Mouse (Mus musculus) cerebellum, adult 2 months (tissue): ENCODE measurements around the gene Rab31.

Source experiments
- CTCF ChIP-seq: fragments of 200-500 bp; IDR thresholded peaks from 2 replicates; pipeline ENCODE4 v1.5.1; 2011; ENCODE audit warnings: low read depth, mild to moderate bottlenecking, control low read depth, low read length, moderate library complexity, borderline replicate concordance; ENCODE audit not compliant: insufficient read depth
- POLR2A ChIP-seq: fragments of 200-500 bp; IDR thresholded peaks from 2 replicates; pipeline ENCODE4 v1.6.1; 2011; ENCODE audit warnings: low read length, control low read depth, borderline replicate concordance; ENCODE audit not compliant: insufficient read depth

DNA sequence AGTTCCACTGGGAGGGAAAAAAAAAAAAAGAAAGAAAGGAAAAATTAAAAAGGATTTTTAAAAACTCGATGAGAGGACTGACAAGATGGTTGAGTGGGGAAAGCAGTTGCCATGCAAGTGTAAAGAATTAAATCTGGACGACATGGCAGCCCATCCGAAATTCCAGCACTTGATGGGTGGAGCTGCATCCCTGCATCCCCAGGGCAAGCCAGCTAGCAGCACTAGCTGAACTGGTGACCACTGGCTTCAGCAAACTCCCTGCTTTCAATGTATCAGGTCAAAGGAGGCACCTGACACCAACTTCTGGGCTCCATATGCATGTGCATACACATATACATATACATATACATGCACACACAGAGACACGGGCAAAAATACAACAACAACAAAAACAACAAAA is 80.3 kb downstream of the Rab31 start:
- TF ChIP-seq POLR2A (no peak), CTCF (no peak)
